Mouse (Mus musculus) E14TG2a.4 (cell line): ENCODE measurements around the gene Dguok.

Source experiments
- CTCF ChIP-seq: conservative IDR thresholded peaks from 2 replicates; pipeline ENCODE4 v1.5.1; 2014; ENCODE audit warnings: low read length
- NANOG ChIP-seq: IDR thresholded peaks from 2 replicates; pipeline ENCODE4 v1.6.1; 2014; ENCODE audit warnings: borderline replicate concordance, low read length, mixed read lengths

DNA sequence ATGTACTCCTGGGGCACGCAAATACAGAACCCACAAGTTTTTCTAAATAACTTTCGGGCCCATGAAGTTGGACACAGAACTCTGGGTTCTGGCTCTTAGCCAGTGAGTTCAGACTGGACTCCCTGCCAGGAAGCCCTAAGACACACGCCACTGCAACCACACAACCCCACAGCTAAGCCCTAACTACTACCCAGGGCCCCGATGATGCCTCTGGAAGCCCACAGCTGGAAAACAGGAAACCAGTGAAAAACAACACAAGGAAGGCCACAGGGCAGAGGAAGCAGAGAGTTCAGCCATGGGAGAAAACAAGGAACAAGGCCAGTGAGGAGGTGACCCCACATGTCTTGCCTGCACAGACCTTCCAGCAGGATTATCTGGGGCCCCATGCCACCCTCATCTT lies 73.2 kb downstream of the Dguok start:
- TF ChIP-seq CTCF (no peak), NANOG (no peak)
